Comparison of ENCODE assay signal across 8 mouse cellular contexts in genomic region chr15:8108966-8109743, GRCm38 (mm10). TPM values are rescaled to one million over a fixed set of nuclear protein-coding genes. Genes with fewer than 3 reads are reported as not detected.
A peak's percentile ranks its signal among the peaks of the same experiment; 100 is the strongest.
DNase-seq lines count a peak whose midpoint lies in the region; ATAC-seq lines count a peak whose summit lies in the region.

Nup155 (plus strand) TSS chr15:8109273.

- H3K4me3 ChIP-seq in lung, embryonic 16.5 days (ENCODE audit: low read length): peak within 1 kb of the TSS; percentile 82

- peak; percentile 99 for ATAC-seq in hematopoietic stem cell, adult 5-6 weeks (replicated peaks in 1 of 2; ENCODE audit: insufficient read depth in 1 of 2, low FRiP score in 2 of 2, low TSS enrichment in 1 of 2, low read depth in 1 of 2, poor library complexity in 2 of 2, severe bottlenecking in 2 of 2)
- peak; percentile 99 for ATAC-seq in lung, embryonic 16.5 days (ENCODE audit: low read depth)

- H3K4me1 ChIP-seq in lung, embryonic 16.5 days (replicated peaks; ENCODE audit: control insufficient read depth, insufficient read depth, low read length): peaks cover 13% of the 10 kb centered on the region

- H3K9ac ChIP-seq in lung, embryonic 16.5 days (ENCODE audit: low read length): peak within 1 kb of the TSS; percentile 88

- WGBS in lung, embryonic 16.5 days: under 1% methylated on average over 50 of the region's 54 CpGs

- H3K27me3 ChIP-seq in lung, embryonic 16.5 days (ENCODE audit: control insufficient read depth, insufficient read depth, low read depth, low read length): no peaks in the 10 kb centered on the region

- H3K9me3 ChIP-seq in lung, embryonic 16.5 days (ENCODE audit: control insufficient read depth, low read length): no peaks in the 10 kb centered on the region

- H3K4me2 ChIP-seq in lung, embryonic 16.5 days (ENCODE audit: low read depth, low read length): peak within 1 kb of the TSS; percentile 89

- peak; percentile 99 for DNase-seq in MEL-GATA-1-ER (ENCODE audit: extremely low read depth, low read depth)
- DNase-seq in cerebellum, adult 8-10 months: peak; percentile 89
- DNase-seq in forelimb bud, embryonic 11.5 days (ENCODE audit: low read depth, low spot score): peak; percentile 93
- peak; percentile 63 for DNase-seq in layer of hippocampus, adult 9-10 months (ENCODE audit: low spot score)
- DNase-seq in ovary, postnatal 10 days (ENCODE audit: low spot score): peak; percentile 72
- peak; percentile 74 to 82 for DNase-seq in thymus, postnatal 10 days (ENCODE audit: low spot score in 2 of 2)

- peaks cover 18% of the 10 kb centered on the region for H3K36me3 ChIP-seq in lung, embryonic 16.5 days (ENCODE audit: control insufficient read depth, insufficient read depth, low read length)

- H3K27ac ChIP-seq in lung, embryonic 16.5 days (ENCODE audit: low read length): peak within 1 kb of the TSS; percentile 79

RNA-seq across cellular contexts. Expression of gene Nup155, which starts in this region (rescaled TPM):
- 53.2 and 56.9 TPM in 2 replicates for total RNA-seq in hematopoietic stem cell, adult 5-6 weeks (2017)
- polyA plus RNA-seq in lung, embryonic 16.5 days (2015; fragmentation: Nextera tagmentation; extraction: Ambion mirVana): 17.9 and 18.5 TPM in 2 replicates

Comparison
In these comparisons a context has a peak if more than half of its experiments do, and no peak if none do; other contexts are left out.
1. Peak in every context shown above with its lines: DNase-seq, ATAC-seq, H3K4me3 ChIP-seq and H3K27ac ChIP-seq.